10 mouse cellular contexts compared by ENCODE assay signal in the genomic region with DNA sequence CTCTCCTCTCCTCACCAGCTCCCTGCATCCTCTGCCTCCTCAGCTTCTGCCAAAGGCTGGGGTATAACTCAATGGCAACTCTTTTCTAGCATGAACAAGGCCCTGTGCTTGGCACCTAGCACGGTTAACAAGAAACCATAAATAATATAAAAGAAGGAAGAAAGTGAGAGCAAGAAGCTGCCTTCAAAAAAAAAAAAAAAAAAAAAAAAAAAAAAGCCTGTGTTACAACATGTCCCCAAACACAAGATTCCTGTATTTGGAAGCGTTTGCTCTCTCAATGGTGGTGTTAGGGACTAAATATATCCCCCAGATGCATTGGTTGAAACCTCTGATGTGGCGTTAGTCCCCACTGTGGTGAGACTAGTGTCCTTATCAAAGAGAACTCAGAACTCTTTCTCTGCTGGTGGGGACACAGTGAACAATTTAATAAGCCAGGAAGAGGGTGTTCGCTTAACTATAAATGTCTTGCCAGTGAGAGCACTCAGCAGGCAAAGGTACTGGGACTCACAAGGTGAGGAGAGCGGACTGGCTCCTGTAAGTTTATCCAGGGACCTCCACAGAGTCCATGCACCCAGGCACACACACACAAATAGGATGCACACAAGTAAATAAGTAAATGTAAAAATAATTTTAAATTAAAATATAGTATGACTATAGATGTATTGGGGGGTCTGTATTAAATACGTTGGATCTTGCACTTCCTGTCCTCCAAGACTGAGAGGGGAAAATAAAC. TPM values are rescaled to one million over a fixed set of nuclear protein-coding genes. Genes with fewer than 3 reads are reported as not detected.
"Had no signal": no experiment of that assay in that cellular context is flagged by ENCODE, and none has a peak within 500 bp of the region (broad histone marks: within the 10 kb centered on the region; RNA-seq: fewer than 3 reads in every experiment).

No protein-coding gene starts in this region.

- DNase-seq: thymus, adult 18-20 months had no signal

- H3K9me3 ChIP-seq: limb, embryonic 10.5 days; liver, embryonic 12.5 days; lung, embryonic 15.5 days; midbrain, embryonic 15.5 days; neural tube, embryonic 12.5 days; stomach, embryonic 15.5 days had no signal

- H3K27me3 ChIP-seq: lung, embryonic 15.5 days; midbrain, embryonic 15.5 days; neural tube, embryonic 12.5 days; stomach, embryonic 15.5 days had no signal

- H3K4me3 ChIP-seq: limb, embryonic 10.5 days; liver, embryonic 12.5 days; lung, embryonic 15.5 days; midbrain, embryonic 15.5 days; neural tube, embryonic 12.5 days; stomach, embryonic 15.5 days had no signal

- H3K4me2 ChIP-seq: liver, embryonic 12.5 days; lung, embryonic 15.5 days; midbrain, embryonic 11.5 days; midbrain, embryonic 15.5 days; neural tube, embryonic 12.5 days had no signal

- H3K9ac ChIP-seq: liver, embryonic 12.5 days; lung, embryonic 15.5 days; midbrain, embryonic 15.5 days; neural tube, embryonic 12.5 days; stomach, embryonic 15.5 days had no signal

- H3K36me3 ChIP-seq: limb, embryonic 10.5 days; liver, embryonic 12.5 days; lung, embryonic 15.5 days; midbrain, embryonic 15.5 days; neural tube, embryonic 12.5 days; stomach, embryonic 15.5 days had no signal

- ATAC-seq: midbrain, embryonic 15.5 days had no signal

- H3K27ac ChIP-seq: limb, embryonic 10.5 days; liver, embryonic 12.5 days; lung, embryonic 15.5 days; midbrain, embryonic 15.5 days; neural tube, embryonic 12.5 days; stomach, embryonic 15.5 days had no signal

RNA-seq across cellular contexts. Expression of a gene that starts 2.2 kb away (rescaled TPM):
- total RNA-seq: monocyte, adult 5-6 weeks; neutrophil, adult 5-6 weeks had no signal
